Mouse (Mus musculus): ENCODE results near the gene Eri3. TPM values are rescaled to one million over a fixed set of nuclear protein-coding genes. Genes with fewer than 3 reads are reported as not detected.

Gene Eri3
- polyA plus RNA-seq, 1 experiment from 2014 or later = 102 TPM

DNA sequence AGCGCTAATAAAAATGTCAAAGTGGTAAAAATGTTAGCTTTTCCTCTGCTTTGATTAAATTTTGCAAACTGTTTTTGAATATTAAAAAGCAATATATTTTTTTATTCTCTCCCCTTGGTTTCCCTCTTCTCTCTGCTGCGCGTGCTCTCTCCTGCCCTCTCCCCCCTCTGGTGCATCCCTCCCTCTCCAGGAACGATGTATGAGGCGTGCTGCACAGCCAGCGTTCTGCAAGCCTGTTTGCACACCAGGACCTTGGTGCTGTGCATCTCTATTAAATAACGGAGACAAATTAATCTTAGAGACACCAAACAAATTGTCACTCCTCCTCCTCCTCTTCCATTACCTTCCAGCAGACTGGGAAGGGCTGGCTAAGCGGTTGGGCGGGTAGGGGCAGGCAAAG is 31.5 kb downstream of the Eri3 start:
- 92% methylated on average over 9 of the region's 9 CpGs for WGBS

DNA sequence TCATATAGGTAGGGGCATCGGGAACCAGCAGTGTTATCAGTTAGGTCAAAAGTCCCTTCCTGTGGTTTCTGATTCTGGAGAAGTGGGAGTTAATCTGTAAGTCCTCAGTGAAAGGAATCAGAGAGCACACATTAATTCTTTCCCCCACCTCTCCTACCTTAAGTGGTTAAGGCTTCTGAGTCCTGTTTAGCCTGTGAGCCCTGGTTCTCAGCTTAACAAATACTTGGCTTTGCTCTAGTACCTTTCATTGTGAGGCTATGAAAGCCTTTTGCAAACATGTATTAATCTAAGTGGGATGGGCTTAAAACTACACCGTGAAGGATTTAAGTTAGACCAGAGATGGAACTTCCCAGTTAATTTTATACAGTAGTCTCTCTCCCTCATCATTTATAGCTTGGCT is 35.8 kb downstream of the Eri3 start:
- H3K4me3 ChIP-seq = no peak overlapping the region
- no peak overlapping the region for H3K9ac ChIP-seq
- no peaks in the 10 kb centered on the region for H3K27me3 ChIP-seq (replicated peaks)
- no peaks in the 10 kb centered on the region for H3K9me3 ChIP-seq
- H3K27ac ChIP-seq (replicated peaks) = no peak overlapping the region
- H3K36me3 ChIP-seq = peaks cover 55% of the 10 kb centered on the region
- WGBS = 51% methylated on average over 2 of the region's 2 CpGs
- H3K4me1 ChIP-seq = peaks cover 29% of the 10 kb centered on the region
- no peak for ATAC-seq (ENCODE audit: extremely low read depth, insufficient number of reproducible peaks, low FRiP score, low TSS enrichment)
- no peak overlapping the region for H3K4me2 ChIP-seq

More for the DNA sequence above, 31.5 kb downstream of the Eri3 start:
- peaks cover 19% of the 10 kb centered on the region for H3K4me1 ChIP-seq
- H3K9me3 ChIP-seq = no peaks in the 10 kb centered on the region
- ATAC-seq (ENCODE audit: extremely low read depth, insufficient number of reproducible peaks, low FRiP score, low TSS enrichment) = no peak
- H3K4me2 ChIP-seq = no peak overlapping the region
- no peak overlapping the region for H3K27ac ChIP-seq (replicated peaks)
- H3K36me3 ChIP-seq = peaks cover 36% of the 10 kb centered on the region
- H3K27me3 ChIP-seq (replicated peaks) = no peaks in the 10 kb centered on the region
- no peak overlapping the region for H3K4me3 ChIP-seq
- no peak overlapping the region for H3K9ac ChIP-seq

DNA sequence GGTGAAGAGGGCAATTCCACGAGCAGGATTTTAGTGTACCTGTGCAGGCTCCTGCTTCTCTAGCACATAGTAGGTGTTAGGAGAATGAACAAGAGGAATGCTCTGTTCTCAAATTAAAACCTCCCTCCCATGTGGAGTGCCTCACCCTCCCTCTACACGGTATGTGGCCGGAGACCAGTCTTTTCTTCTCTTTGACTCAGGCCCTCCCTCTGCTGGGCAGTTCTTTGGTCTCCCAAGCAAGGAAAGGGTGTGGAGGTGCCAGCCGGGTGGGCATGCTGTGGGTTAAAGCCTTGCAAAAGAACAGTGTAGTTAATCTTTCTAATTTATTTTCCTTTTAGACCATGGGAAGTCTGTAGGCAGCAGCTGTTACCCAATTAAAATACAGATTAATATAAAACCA is 37.3 kb downstream of the Eri3 start:
- ATAC-seq (ENCODE audit: extremely low read depth, insufficient number of reproducible peaks, low FRiP score, low TSS enrichment) = no peak
- no peak overlapping the region for H3K4me2 ChIP-seq
- no peaks in the 10 kb centered on the region for H3K27me3 ChIP-seq (replicated peaks)
- H3K4me1 ChIP-seq = peaks cover 36% of the 10 kb centered on the region
- H3K27ac ChIP-seq (replicated peaks) = no peak overlapping the region
- 41% methylated on average over 4 of the region's 4 CpGs for WGBS
- H3K9me3 ChIP-seq = no peaks in the 10 kb centered on the region
- H3K36me3 ChIP-seq = peaks cover 56% of the 10 kb centered on the region
- no peak overlapping the region for H3K4me3 ChIP-seq
- no peak overlapping the region for H3K9ac ChIP-seq

DNA sequence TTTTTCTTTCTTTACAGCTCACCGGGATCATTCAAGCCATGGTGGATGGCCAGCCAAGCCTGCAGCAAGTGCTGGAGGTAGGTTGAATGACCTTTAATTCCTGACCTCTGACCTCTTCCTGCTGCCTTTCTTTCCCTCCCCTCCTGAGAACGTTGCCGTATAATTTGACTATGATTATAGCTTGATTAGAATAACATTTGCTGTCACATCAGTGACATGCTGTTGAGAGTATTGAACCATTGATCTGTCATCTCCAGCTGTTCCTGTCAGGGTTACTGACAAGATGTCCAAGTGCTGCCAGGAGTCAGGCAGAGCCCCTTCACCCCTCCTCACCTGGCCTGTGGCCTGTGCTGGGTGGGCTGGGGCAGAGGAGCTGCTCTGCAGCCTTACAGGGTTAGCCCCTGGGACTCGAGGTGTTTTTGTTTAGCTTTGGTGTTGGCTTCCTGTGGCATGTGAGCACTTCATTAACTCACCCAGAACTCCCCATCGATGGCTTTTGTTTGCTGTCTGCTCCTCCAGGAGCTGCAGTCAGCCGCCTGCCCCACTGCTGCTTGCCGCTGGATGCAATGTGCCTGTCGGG is 39.0 kb downstream of the Eri3 start:
- no peaks in the 10 kb centered on the region for H3K9me3 ChIP-seq
- peaks cover 40% of the 10 kb centered on the region for H3K4me1 ChIP-seq
- 61% methylated on average over 8 of the region's 8 CpGs for WGBS
- ATAC-seq (ENCODE audit: extremely low read depth, insufficient number of reproducible peaks, low FRiP score, low TSS enrichment) = no peak
- H3K4me2 ChIP-seq = no peak overlapping the region
- no peak overlapping the region for H3K27ac ChIP-seq (replicated peaks)
- no peak overlapping the region for H3K9ac ChIP-seq
- no peak overlapping the region for H3K4me3 ChIP-seq
- H3K27me3 ChIP-seq (replicated peaks) = no peaks in the 10 kb centered on the region
- peaks cover 53% of the 10 kb centered on the region for H3K36me3 ChIP-seq

GRCm38 (mm10) chr4:117590781-117591180 is 40.6 kb downstream of the Eri3 start:
- Histone ChIP-seq H3K4me3 (no peak overlapping the region), H3K9me3 (no peaks in the 10 kb centered on the region), H3K4me1 (peaks cover 40% of the 10 kb centered on the region), H3K27ac (replicated peaks) (no peak overlapping the region), H3K36me3 (peaks cover 61% of the 10 kb centered on the region), H3K4me2 (no peak overlapping the region), H3K27me3 (replicated peaks) (no peaks in the 10 kb centered on the region), H3K9ac (no peak overlapping the region)
- WGBS = 74% methylated on average over 2 of the region's 2 CpGs
- no peak for ATAC-seq (ENCODE audit: extremely low read depth, insufficient number of reproducible peaks, low FRiP score, low TSS enrichment)

- no peaks in the 10 kb centered on the region for H3K9me3 ChIP-seq
- peaks cover 73% of the 10 kb centered on the region for H3K36me3 ChIP-seq
- no peak overlapping the region for H3K27ac ChIP-seq (replicated peaks)
- no peak overlapping the region for H3K9ac ChIP-seq
- WGBS = 80% methylated on average over 5 of the region's 5 CpGs
- no peak overlapping the region for H3K4me3 ChIP-seq
- H3K4me2 ChIP-seq = no peak overlapping the region
- no peak for ATAC-seq (ENCODE audit: extremely low read depth, insufficient number of reproducible peaks, low FRiP score, low TSS enrichment)
- no peaks in the 10 kb centered on the region for H3K27me3 ChIP-seq (replicated peaks)
- peaks cover 32% of the 10 kb centered on the region for H3K4me1 ChIP-seq
These were observed 42.0 kb downstream of the Eri3 start for GRCm38 (mm10) chr4:117592206-117592605.

GRCm38 (mm10) chr4:117595293-117595692 is 45.1 kb downstream of the Eri3 start:
- Histone ChIP-seq H3K36me3 (peaks cover 78% of the 10 kb centered on the region), H3K27me3 (replicated peaks) (no peaks in the 10 kb centered on the region), H3K27ac (replicated peaks) (no peak overlapping the region), H3K9ac (no peak overlapping the region), H3K4me3 (no peak overlapping the region), H3K4me1 (peaks cover 17% of the 10 kb centered on the region), H3K4me2 (no peak overlapping the region), H3K9me3 (no peaks in the 10 kb centered on the region)
- ATAC-seq (ENCODE audit: extremely low read depth, insufficient number of reproducible peaks, low FRiP score, low TSS enrichment) = no peak
- WGBS = 88% methylated on average over 10 of the region's 10 CpGs

GRCm38 (mm10) chr4:117599986-117600565 is 49.9 kb downstream of the Eri3 start:
- Histone ChIP-seq H3K9ac (no peak overlapping the region), H3K4me1 (peaks cover 20% of the 10 kb centered on the region), H3K27me3 (replicated peaks) (no peaks in the 10 kb centered on the region), H3K4me2 (no peak overlapping the region), H3K36me3 (peaks cover 65% of the 10 kb centered on the region), H3K9me3 (no peaks in the 10 kb centered on the region), H3K4me3 (no peak overlapping the region), H3K27ac (replicated peaks) (no peak overlapping the region)
- no peak for ATAC-seq (ENCODE audit: extremely low read depth, insufficient number of reproducible peaks, low FRiP score, low TSS enrichment)
- 69% methylated on average over 7 of the region's 7 CpGs for WGBS

DNA sequence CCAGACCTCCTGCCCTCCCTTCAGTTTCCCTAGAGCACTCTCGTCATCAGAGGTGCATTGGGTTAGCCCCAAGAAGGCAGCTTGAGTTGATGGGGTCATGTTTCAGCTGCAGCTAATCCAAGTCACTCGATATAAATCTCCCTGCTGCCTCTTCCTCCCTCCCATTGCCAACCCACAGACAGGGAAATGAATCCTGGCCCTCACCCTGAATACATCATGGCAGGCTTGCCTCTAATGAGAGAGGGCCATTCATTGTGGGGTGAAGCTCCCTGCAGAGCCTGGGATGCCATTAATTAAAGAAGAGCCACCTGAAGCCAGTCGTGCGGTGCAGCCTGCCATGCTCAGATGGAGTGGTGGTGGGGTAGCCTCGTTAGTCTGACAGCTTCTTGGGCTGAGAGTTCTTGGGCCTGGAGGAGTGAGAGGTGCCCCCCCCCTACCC is 51.2 kb downstream of the Eri3 start:
- Histone ChIP-seq H3K27ac (replicated peaks) (no peak overlapping the region), H3K27me3 (replicated peaks) (no peaks in the 10 kb centered on the region), H3K4me2 (no peak overlapping the region), H3K4me3 (no peak overlapping the region), H3K4me1 (peaks cover 33% of the 10 kb centered on the region), H3K9ac (no peak overlapping the region), H3K9me3 (no peaks in the 10 kb centered on the region), H3K36me3 (peaks cover 53% of the 10 kb centered on the region)
- no peak for ATAC-seq (ENCODE audit: extremely low read depth, insufficient number of reproducible peaks, low FRiP score, low TSS enrichment)
- 61% methylated on average over 5 of the region's 5 CpGs for WGBS

- 0 out of 2 replicates have a peak overlapping the region, but pooled peaks have one; percentile 5 for H3K9ac ChIP-seq
- no peaks in the 10 kb centered on the region for H3K27me3 ChIP-seq (replicated peaks)
- 54% methylated on average over 16 of the region's 16 CpGs for WGBS
- H3K4me2 ChIP-seq = no peak overlapping the region
- H3K4me3 ChIP-seq = no peak overlapping the region
- no peaks in the 10 kb centered on the region for H3K9me3 ChIP-seq
- H3K4me1 ChIP-seq = peaks cover 62% of the 10 kb centered on the region
- peaks cover 41% of the 10 kb centered on the region for H3K36me3 ChIP-seq
- H3K27ac ChIP-seq (replicated peaks) = no peak overlapping the region
- no peak for ATAC-seq (ENCODE audit: extremely low read depth, insufficient number of reproducible peaks, low FRiP score, low TSS enrichment)
These were observed 55.2 kb downstream of the Eri3 start for GRCm38 (mm10) chr4:117605099-117605953.

DNA sequence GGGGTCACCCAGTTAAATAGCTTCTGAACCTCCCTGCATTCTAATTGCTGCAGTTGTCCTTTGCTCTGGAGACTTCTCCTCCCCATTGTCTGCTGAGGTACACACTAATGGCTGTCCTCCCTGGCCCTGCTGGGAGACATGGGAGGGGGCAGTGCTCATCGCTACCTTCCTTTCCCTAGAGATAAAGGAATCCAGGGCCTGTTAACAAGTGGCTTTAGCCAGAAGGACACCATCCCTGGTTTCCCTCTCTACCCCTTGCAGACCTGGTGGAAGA is 55.7 kb downstream of the Eri3 start:
- WGBS = 38% methylated on average over 1 of the region's 1 CpGs

More for the DNA sequence above, 55.7 kb downstream of the Eri3 start:
- Histone ChIP-seq H3K9ac (no peak overlapping the region), H3K27ac (replicated peaks) (no peak overlapping the region), H3K36me3 (peaks cover 44% of the 10 kb centered on the region), H3K4me3 (no peak overlapping the region), H3K9me3 (no peaks in the 10 kb centered on the region), H3K27me3 (replicated peaks) (no peaks in the 10 kb centered on the region), H3K4me1 (peaks cover 65% of the 10 kb centered on the region), H3K4me2 (no peak overlapping the region)
- no peak for ATAC-seq (ENCODE audit: extremely low read depth, insufficient number of reproducible peaks, low FRiP score, low TSS enrichment)
